Mouse (Mus musculus) cortical plate, adult 2 months (tissue): Measurements from ENCODE around the gene Fbxo41. TPM values are rescaled to one million over a fixed set of nuclear protein-coding genes. Genes with fewer than 3 reads are reported as not detected.

Experiments used
- H3K27ac ChIP-seq: fragments of 200-500 bp; 2 replicates; pipeline ENCODE4 v1.5.1; 2012; ENCODE audit warnings: low read length, control low read depth, inconsistent platforms; ENCODE audit not compliant: insufficient read depth
- H3K4me1 ChIP-seq: fragments of 200-500 bp; 2 replicates; pipeline ENCODE4 v1.6.1; 2011; ENCODE audit warnings: low read length; ENCODE audit not compliant: control insufficient read depth, insufficient read depth
- H3K4me3 ChIP-seq: fragments of 200-500 bp; 2 replicates; pipeline ENCODE4 v1.5.1; 2011; ENCODE audit warnings: mild to moderate bottlenecking, low read length, control low read depth; ENCODE audit not compliant: insufficient read depth
- CTCF ChIP-seq: fragments of 200-500 bp; IDR thresholded peaks from 2 replicates; pipeline ENCODE4 v1.5.1; 2011; ENCODE audit warnings: mild to moderate bottlenecking, control low read depth, low read length; ENCODE audit not compliant: insufficient read depth; ENCODE audit errors: extremely low read depth
- POLR2A ChIP-seq: fragments of 200-500 bp; IDR thresholded peaks from 2 replicates; pipeline ENCODE4 v1.6.1; 2011; ENCODE audit warnings: mild to moderate bottlenecking, low read length, control low read depth; ENCODE audit not compliant: insufficient read depth; ENCODE audit errors: extremely low read depth
- polyA plus RNA-seq: library from polyadenylated mRNA; depleted of rRNA; stranded (reverse); fragments of >200 nt; gene quantifications from 2 replicates; pipeline ENCODE4 v1.2.3, GENCODE M21; 2012; rRNA removed

The Fbxo41 gene
- 57.6 and 61.5 TPM in 2 replicates for polyA plus RNA-seq

DNA sequence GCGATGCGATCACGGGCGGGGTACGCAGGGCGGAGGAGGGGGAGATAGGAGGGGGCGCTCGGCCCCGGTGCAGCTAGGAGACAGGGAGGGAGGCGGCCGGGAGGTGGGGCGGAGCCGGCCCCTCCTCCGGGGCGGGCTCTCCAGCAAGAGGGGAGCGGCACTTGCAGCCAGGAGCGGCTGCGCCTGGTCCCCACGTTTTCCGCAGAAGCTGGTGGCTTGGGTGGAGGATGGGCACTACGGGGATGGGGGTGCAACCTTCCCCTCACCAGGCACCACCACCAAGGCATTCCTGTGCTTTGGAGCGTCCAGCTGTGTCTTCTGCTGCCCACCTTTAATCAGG, at the start of gene Fbxo41:
Gene Fbxo41, minus strand, starts transcription at position 84 of the 340 bp plus-strand sequence.
- Histone ChIP-seq H3K4me1 (peaks cover 7% of the 10 kb centered on the region), H3K27ac (peak within 1 kb of the TSS; percentile 89), H3K4me3 (peak within 1 kb of the TSS; percentile 83)
- TF ChIP-seq POLR2A (peak; percentile 76; the same call in 1 of the 2 replicates), CTCF (no peak)

DNA sequence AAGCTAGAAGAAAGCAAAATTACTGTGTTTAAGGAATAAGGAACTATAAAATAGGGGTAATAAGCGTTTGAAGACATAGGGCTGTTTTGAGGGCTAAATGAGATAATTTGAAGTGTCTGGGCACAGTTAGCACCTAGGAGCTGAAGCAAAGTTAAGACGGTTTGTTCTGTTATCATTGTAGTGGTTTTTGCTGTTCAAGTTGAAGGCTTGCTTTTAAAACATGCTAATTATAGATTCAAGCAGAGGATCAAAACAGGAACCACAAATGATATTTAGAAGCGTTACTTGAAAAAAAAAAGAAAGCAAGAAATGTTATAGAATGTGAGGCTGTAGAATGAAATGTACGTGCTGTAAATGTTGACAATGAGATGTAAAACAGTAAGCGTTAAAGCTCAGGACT, 44.8 kb upstream of the Fbxo41 start:
- Histone ChIP-seq H3K4me1 (peaks cover 2% of the 10 kb centered on the region; the same call in 1 of the 2 replicates), H3K27ac (no peak overlapping the region), H3K4me3 (no peak overlapping the region)
- TF ChIP-seq CTCF = no peak
- TF ChIP-seq POLR2A = no peak

DNA sequence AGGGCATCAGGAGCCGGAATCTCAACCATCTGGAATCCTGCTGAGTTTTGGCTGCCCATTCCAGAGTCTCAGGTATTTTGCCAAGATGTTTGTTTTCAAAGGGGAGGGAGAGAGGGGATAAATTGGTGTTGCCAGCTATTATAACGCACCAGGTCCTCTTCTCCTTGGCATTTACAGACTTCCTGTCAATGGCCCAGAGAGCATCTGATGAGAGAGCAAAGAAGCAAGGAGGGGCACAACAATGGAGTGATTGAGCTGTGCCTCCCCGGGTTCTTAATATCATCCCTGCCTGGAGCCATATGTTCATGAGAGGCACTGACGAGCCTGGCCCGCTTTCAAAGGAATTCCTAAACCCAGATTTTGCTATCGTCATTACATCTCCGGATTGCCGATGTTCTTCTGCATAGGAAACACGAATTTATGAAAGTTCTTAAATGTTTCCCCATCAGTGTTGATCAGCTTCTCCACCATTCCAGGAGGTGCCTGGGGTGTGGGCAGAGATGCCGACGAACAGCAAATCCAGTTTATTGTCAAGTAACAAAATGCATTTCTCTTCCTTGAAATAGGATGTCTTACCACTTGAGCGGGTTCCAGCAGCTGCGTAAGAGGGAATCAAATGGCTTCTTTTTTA, 41.6 kb upstream of the Fbxo41 start:
- Histone ChIP-seq H3K4me3 (0 out of 2 replicates have a peak overlapping the region, but pooled peaks have one; percentile 7), H3K4me1 (peaks cover 5% of the 10 kb centered on the region), H3K27ac (no peak overlapping the region)
- TF ChIP-seq POLR2A = no peak
- no peak for TF ChIP-seq CTCF

DNA sequence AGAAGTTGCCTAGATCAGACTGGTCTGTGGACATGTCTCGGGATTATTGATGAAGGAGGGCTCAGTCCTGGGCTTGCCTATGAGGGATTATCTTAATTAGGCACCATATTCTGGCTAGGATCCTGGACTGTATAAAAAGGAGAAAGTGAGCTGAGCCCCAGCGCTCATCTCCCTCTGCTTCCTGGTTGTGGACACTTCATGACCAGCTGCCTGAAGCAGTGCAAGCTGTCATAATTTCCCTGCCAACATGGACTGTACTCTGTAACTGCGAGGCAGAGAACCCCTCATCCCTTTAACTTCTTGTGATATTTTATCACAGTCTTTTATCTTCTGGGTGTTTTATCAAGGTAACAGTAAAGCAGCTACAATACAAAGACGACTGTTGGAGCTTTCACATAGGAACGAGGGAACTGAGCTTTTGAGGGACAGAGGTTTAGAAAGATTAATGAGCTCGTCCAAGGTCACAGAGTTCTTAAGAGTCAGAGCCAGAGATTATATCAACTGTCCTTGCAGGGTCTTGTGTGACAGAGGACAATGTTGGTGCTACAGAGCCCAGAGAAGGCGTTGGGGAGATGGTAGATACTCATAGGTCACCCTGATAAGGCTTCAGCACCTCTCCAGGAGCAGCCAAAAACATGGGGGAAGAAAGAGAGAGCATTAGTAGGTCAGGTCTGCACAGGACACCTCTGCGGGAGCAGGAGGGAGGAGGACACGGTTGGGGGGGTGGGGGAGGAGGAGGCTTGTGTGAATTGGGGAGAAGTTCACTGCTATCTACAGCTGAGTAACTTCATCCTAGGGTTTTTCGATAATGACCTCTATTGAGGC, 40.8 kb upstream of the Fbxo41 start:
- Histone ChIP-seq H3K27ac (no peak overlapping the region), H3K4me1 (peaks cover 5% of the 10 kb centered on the region), H3K4me3 (no peak overlapping the region)
- TF ChIP-seq POLR2A = no peak
- TF ChIP-seq CTCF = no peak

DNA sequence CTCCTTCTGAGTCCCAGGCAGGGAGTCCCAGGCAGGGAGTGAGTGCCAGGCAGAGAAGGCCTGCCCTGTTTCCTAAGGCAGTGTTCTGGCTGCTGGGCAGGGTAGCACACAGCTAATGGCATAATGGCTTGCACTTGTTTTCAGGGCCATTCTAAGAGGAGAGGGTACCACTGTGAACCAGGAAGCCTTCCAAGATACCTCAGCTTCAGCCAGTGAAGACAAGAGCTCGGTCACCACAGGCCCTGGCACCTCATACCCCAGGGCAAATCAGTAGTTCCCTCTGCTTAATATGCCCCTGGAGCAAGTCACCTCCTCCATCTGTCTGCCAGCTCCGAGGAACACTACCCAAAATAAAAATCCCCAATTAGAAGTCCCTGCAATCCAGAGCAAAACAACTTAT, 20.0 kb upstream of the Fbxo41 start:
- H3K4me1 ChIP-seq = peaks cover 2% of the 10 kb centered on the region; the same call in 1 of the 2 replicates
- H3K4me3 ChIP-seq = no peak overlapping the region
- TF ChIP-seq CTCF (no peak), POLR2A (no peak)
- no peak overlapping the region for H3K27ac ChIP-seq

DNA sequence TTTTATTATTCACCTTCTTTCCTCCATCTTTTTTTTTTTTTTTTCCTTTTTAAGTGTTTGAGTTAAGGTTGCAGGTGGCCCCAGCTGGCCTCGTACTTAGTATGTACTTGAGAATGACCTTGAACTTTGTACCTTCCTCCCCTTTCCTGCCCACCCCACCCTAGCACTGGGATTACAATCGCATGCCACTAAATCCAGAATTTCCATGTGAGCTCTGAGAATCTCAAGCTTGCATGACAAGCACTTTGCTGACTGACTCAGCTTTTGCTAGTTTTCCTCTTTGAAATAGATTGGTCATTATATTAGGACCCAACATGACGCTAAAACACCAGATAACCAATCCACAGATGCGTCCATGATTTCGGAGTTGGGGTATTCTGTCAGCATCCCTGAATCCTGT, 19.2 kb upstream of the Fbxo41 start:
- Histone ChIP-seq H3K4me1 (peaks cover 2% of the 10 kb centered on the region; the same call in 1 of the 2 replicates), H3K4me3 (no peak overlapping the region), H3K27ac (no peak overlapping the region)
- TF ChIP-seq POLR2A (no peak), CTCF (no peak)

DNA sequence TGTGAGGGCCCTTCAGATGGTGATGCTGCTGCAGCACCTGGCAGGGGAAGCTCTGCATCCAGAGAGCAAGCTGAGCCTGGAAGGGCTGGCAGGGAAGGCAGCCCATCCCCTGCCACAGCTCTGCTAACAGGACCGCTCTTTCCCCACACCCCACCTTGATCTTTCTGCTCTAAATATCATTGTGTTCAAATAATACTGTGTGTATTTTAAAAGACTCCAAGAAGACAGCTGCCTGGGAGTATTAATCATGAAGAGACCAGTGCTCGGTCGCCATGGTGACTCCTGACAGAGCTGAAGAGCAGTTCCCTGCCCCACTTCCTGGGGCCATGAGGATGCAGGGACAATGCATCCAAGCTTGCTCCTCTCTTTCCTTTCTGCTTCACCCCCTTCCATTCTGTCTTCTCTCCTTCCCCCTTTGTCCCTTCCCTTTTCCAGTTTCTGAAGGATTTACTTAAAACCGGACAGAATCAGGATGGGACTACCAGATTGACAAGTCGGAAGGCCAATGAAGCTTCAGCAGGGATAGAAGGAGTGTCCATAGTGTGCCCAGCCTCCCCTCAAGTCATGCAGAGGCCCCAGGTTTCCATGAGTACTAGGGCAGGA, 15.4 kb upstream of the Fbxo41 start:
- Histone ChIP-seq H3K4me1 (peaks cover 2% of the 10 kb centered on the region; the same call in 1 of the 2 replicates), H3K4me3 (no peak overlapping the region), H3K27ac (no peak overlapping the region)
- TF ChIP-seq CTCF = no peak
- TF ChIP-seq POLR2A = no peak

DNA sequence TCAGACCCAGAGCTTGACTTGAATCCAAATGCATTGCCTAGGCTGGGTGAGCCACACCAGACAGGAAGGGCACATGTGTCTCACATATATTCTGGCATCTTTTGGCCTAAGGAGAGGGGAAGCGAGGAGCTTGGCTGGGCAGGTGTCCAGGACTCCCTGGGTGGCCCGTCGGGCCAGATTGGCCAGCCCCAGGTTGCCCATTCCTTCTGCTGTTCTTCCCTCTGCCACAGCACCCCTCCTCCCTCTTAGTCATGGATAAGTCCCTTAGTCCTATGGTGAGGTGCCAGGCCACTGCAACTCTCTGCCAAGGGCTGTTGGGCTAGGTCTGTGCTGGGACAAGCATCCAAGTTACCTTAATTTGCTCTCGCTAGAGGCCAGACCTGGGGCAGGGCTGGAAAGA, 13.1 kb upstream of the Fbxo41 start:
- no peak for TF ChIP-seq POLR2A
- TF ChIP-seq CTCF = no peak

DNA sequence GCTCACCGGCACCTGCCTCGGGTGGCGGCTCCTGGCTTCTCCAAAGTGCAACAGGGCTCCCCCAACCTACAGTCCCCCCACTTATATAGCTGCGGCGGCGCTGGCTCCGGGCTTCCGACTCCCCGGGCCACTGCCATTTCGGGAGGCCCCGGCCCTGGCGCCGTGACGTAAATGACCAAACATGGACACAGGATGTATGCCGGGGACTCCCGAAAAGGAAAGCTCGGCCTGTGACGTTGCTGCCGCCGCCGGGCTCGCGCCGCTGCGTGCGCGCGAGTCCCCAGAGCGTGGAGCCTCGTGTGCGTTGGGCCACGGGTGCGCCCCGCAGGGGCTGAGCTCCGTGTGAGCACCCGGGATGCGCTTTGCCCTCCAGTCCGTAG, 10.7 kb upstream of the Fbxo41 start, which contains the start of gene Egr4:
Gene Egr4, minus strand, starts transcription at position 59 of the 380 bp plus-strand sequence.
- peaks cover 2% of the 10 kb centered on the region; the same call in 1 of the 2 replicates for H3K4me1 ChIP-seq
- H3K4me3 ChIP-seq = peak within 1 kb of the TSS; percentile 92
- TF ChIP-seq CTCF (no peak), POLR2A (peak; percentile 52; the same call in 1 of the 2 replicates)
- H3K27ac ChIP-seq = peak within 1 kb of the TSS; percentile 87

More for the DNA sequence above, 13.1 kb upstream of the Fbxo41 start:
- Histone ChIP-seq H3K4me1 (peaks cover 2% of the 10 kb centered on the region; the same call in 1 of the 2 replicates), H3K27ac (no peak overlapping the region), H3K4me3 (no peak overlapping the region)
